Mouse (Mus musculus) stomach, embryonic 16.5 days (tissue): Measurements from ENCODE around the gene Glis3. TPM values are rescaled to one million over a fixed set of nuclear protein-coding genes. Genes with fewer than 3 reads are reported as not detected.

Experiments
- ATAC-seq: fragments of 200-750 bp; cut with Nextera tagmentation; 2 replicates; pipeline ENCODE4 v1.8.0; 2017; ENCODE audit warnings: moderate number of reproducible peaks, moderate TSS enrichment; ENCODE audit not compliant: insufficient read depth, low FRiP score
- H3K27ac ChIP-seq: fragments of 300-500 bp; sonication (generic); 2 replicates; pipeline ENCODE4 v1.5.1; 2014; ENCODE audit warnings: low read length
- H3K27me3 ChIP-seq: fragments of 300-500 bp; sonication (generic); 2 replicates; pipeline ENCODE4 v1.6.1; 2014; ENCODE audit warnings: low read length, control low read depth, mixed read lengths; ENCODE audit not compliant: control insufficient read depth, insufficient read depth
- H3K36me3 ChIP-seq: fragments of 300-500 bp; sonication (generic); 2 replicates; pipeline ENCODE4 v1.6.1; 2014; ENCODE audit warnings: low read length; ENCODE audit not compliant: control insufficient read depth, insufficient read depth
- H3K4me1 ChIP-seq: fragments of 300-500 bp; sonication (generic); 2 replicates; pipeline ENCODE4 v1.6.1; 2014; ENCODE audit warnings: low read length, control low read depth, mixed read lengths; ENCODE audit not compliant: control insufficient read depth, insufficient read depth
- H3K4me2 ChIP-seq: fragments of 300-500 bp; sonication (generic); 2 replicates; pipeline ENCODE4 v1.6.1; 2014; ENCODE audit warnings: low read depth, low read length, mixed read lengths
- H3K4me3 ChIP-seq: fragments of 300-500 bp; sonication (generic); replicated peaks from 2 replicates; pipeline ENCODE4 v1.5.1; 2014; ENCODE audit warnings: mild to moderate bottlenecking, low read length
- H3K9ac ChIP-seq: fragments of 300-500 bp; sonication (generic); 2 replicates; pipeline ENCODE4 v1.6.1; 2014; ENCODE audit warnings: low read length
- H3K9me3 ChIP-seq: fragments of 300-500 bp; sonication (generic); replicated peaks from 2 replicates; pipeline ENCODE4 v1.6.1; 2016; ENCODE audit warnings: low read length, control low read depth; ENCODE audit not compliant: control insufficient read depth
- WGBS: fragments of 180-500 bp; shearing (Covaris S2); extraction: QIAGEN DNeasy Blood & Tissue Kit; methylation state at CpG from one replicate; pipeline ENCODE4 v1.1.7; 2014; 5-methylcytosine and 5-hydroxymethylcytosine counted together
- polyA plus RNA-seq: library from polyadenylated mRNA; unstranded; fragments of >200 nt; fragmentation: Nextera tagmentation; extraction: Ambion mirVana; gene quantifications from 2 replicates; pipeline ENCODE4 v1.2.1, GENCODE M21; 2015

The Glis3 gene
- polyA plus RNA-seq, 1 experiment from 2014 or later, result 2.4 TPM

DNA sequence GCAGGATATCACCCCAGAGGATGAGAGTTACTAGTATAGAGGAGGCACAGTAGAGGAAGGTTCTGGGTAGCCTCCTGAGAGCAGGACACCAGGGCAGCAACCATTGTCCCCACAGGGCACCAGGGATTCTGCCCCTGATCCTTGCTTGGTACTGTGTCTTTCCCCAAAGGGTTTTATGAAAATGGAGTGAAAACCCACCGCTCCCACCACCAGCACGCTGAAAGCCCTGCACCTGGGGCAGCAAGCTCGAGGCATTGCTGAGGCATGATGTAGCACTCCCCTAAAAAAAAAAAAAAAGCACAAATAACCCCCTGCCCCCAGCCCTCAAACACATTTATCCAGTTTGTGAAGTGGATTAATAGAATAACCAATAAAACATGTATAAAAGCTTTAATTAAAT is 421.4 kb downstream of the Glis3 start:
- Histone ChIP-seq H3K27me3 (no peaks in the 10 kb centered on the region), H3K4me1 (no peaks in the 10 kb centered on the region), H3K9ac (no peak overlapping the region), H3K9me3 (no peaks in the 10 kb centered on the region), H3K36me3 (no peaks in the 10 kb centered on the region), H3K27ac (no peak overlapping the region), H3K4me2 (no peak overlapping the region), H3K4me3 (no peak overlapping the region)
- no peak for ATAC-seq
- WGBS, result 78% methylated on average over 3 of the region's 3 CpGs

DNA sequence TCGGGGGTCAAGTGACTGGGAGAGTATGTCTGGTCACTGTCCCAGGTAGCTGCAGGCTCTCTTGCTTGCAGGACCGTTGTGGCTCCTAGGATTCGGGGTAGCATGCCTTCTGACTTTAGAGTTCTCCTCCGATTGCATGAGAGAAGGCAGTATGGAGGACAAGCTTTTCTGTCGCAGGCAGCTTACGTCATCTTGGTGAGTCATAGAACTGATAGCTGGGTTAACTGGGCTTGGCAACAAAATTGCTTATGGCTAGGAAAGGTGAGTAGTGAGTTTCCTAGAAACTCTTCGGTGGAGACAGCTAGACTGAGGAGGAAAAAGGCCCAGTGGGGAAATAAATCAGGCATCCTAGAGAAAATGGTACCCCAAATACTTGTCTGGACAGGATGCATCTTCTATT is 432.5 kb downstream of the Glis3 start:
- Histone ChIP-seq H3K36me3 (no peaks in the 10 kb centered on the region), H3K27ac (no peak overlapping the region), H3K9me3 (no peaks in the 10 kb centered on the region), H3K4me2 (no peak overlapping the region), H3K4me3 (no peak overlapping the region), H3K9ac (no peak overlapping the region), H3K4me1 (no peaks in the 10 kb centered on the region), H3K27me3 (no peaks in the 10 kb centered on the region)
- 81% methylated on average over 7 of the region's 7 CpGs for WGBS
- ATAC-seq, result no peak

DNA sequence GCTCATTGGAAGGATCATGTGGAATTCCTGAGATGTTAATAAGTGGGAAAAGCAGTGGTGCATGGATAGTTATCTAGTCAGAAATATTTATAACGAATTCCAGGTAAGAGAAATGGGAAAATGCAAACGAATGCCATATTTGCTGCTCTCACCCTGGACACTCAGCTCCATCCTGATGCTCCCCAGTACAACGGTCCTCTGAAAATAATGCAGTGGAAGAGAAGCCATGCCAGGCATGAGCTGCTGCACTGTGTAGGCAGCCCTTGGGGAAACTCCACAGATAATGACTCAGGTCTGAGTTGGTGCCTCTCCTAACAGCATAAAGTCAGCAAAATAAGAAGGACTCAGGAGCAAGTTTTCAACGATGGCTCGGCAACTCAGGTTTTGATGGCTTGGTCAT is 433.7 kb downstream of the Glis3 start:
- H3K27ac ChIP-seq, result no peak overlapping the region
- no peak overlapping the region for H3K4me2 ChIP-seq
- no peaks in the 10 kb centered on the region for H3K4me1 ChIP-seq
- H3K36me3 ChIP-seq, result no peaks in the 10 kb centered on the region
- no peak overlapping the region for H3K9ac ChIP-seq
- no peak overlapping the region for H3K4me3 ChIP-seq
- no peak for ATAC-seq
- H3K27me3 ChIP-seq, result no peaks in the 10 kb centered on the region
- 78% methylated on average over 5 of the region's 5 CpGs for WGBS
- H3K9me3 ChIP-seq, result no peaks in the 10 kb centered on the region

DNA sequence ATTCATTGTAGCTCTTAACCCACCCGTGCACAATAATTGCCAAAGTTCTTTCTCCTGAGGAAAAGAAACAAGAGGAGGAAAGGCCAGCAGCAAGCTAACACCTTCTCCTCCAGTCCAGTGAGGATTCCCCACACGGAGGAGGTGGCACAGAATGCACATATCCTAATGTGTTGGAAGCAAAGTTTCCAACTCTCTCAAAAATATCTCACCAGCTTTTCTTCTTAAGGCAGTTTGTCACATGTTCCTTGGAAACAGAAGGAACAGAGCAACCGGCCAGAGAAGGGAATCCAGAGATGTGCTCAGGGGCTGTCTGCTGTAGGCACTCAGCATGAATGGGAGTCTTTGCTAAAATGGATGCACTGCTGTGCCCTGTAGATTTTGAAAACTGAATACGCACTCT is 441.8 kb downstream of the Glis3 start:
- Histone ChIP-seq H3K36me3 (no peaks in the 10 kb centered on the region), H3K4me2 (no peak overlapping the region), H3K9me3 (no peaks in the 10 kb centered on the region), H3K4me3 (no peak overlapping the region), H3K27ac (no peak overlapping the region), H3K4me1 (no peaks in the 10 kb centered on the region), H3K27me3 (no peaks in the 10 kb centered on the region), H3K9ac (no peak overlapping the region)
- ATAC-seq, result no peak
- 80% methylated on average over 4 of the region's 4 CpGs for WGBS

DNA sequence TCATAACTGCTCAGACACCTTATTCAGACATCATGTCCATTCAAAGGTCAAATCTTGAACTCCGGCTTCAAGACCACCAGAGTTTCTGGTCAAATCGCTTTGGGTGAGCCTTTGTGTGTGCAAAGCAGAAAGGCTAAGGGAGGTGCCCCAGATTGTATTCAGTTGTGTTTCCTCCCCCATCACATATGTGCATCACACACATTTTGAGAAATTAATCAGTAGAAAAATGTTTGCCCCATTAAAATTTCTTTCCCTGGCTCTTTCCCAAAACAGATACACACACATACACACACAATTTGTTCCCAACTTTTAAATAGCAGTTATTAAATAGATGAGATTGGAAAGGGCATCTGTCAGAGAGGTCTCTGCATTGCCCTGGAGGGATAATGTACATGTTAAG is 442.3 kb downstream of the Glis3 start:
- no peaks in the 10 kb centered on the region for H3K27me3 ChIP-seq
- H3K36me3 ChIP-seq, result no peaks in the 10 kb centered on the region
- no peak for ATAC-seq
- no peak overlapping the region for H3K9ac ChIP-seq
- H3K4me1 ChIP-seq, result no peaks in the 10 kb centered on the region
- H3K4me3 ChIP-seq, result no peak overlapping the region
- H3K9me3 ChIP-seq, result no peaks in the 10 kb centered on the region
- H3K4me2 ChIP-seq, result no peak overlapping the region
- WGBS, result 93% methylated on average over 2 of the region's 2 CpGs
- H3K27ac ChIP-seq, result no peak overlapping the region

GRCm38 (mm10) chr19:28235571-28235970 is 444.3 kb downstream of the Glis3 start:
- WGBS, result 63% methylated on average over 5 of the region's 5 CpGs
- no peak overlapping the region for H3K9ac ChIP-seq
- no peaks in the 10 kb centered on the region for H3K4me1 ChIP-seq
- no peak overlapping the region for H3K4me2 ChIP-seq
- no peaks in the 10 kb centered on the region for H3K36me3 ChIP-seq
- no peaks in the 10 kb centered on the region for H3K9me3 ChIP-seq
- ATAC-seq, result no peak
- no peaks in the 10 kb centered on the region for H3K27me3 ChIP-seq
- H3K4me3 ChIP-seq, result no peak overlapping the region
- H3K27ac ChIP-seq, result no peak overlapping the region

GRCm38 (mm10) chr19:28235096-28235495 is 444.8 kb downstream of the Glis3 start:
- no peaks in the 10 kb centered on the region for H3K4me1 ChIP-seq
- no peak overlapping the region for H3K27ac ChIP-seq
- 90% methylated on average over 9 of the region's 9 CpGs for WGBS
- no peak for ATAC-seq
- H3K4me2 ChIP-seq, result no peak overlapping the region
- no peaks in the 10 kb centered on the region for H3K9me3 ChIP-seq
- H3K9ac ChIP-seq, result no peak overlapping the region
- H3K27me3 ChIP-seq, result no peaks in the 10 kb centered on the region
- no peaks in the 10 kb centered on the region for H3K36me3 ChIP-seq
- no peak overlapping the region for H3K4me3 ChIP-seq

- 94% methylated on average over 2 of the region's 2 CpGs for WGBS
- H3K36me3 ChIP-seq, result no peaks in the 10 kb centered on the region
- no peaks in the 10 kb centered on the region for H3K4me1 ChIP-seq
- H3K27me3 ChIP-seq, result no peaks in the 10 kb centered on the region
- H3K4me3 ChIP-seq, result no peak overlapping the region
- no peaks in the 10 kb centered on the region for H3K9me3 ChIP-seq
- ATAC-seq, result no peak
- no peak overlapping the region for H3K27ac ChIP-seq
- no peak overlapping the region for H3K4me2 ChIP-seq
- no peak overlapping the region for H3K9ac ChIP-seq
These were observed 445.2 kb downstream of the Glis3 start for GRCm38 (mm10) chr19:28234676-28235075.

DNA sequence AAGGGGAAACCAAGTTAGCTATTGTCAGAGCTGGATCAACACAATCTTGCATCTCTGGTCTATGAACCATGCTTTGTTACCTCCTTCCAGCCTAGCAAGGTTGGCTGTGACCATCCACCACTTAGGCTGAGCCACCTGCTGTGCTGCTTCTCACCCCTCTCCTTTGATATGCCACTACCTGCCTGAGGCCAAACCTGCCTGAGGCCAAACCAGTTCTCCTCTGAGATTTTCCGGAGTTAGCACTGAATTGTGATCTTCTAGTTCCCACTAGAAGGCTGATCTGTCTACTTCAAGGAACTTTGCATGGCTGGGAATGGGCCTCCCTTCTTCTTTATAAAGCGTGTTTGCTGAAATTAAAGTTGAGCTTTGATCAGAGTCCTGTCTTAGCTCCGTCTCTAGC is 448.4 kb downstream of the Glis3 start:
- Histone ChIP-seq H3K27ac (no peak overlapping the region), H3K36me3 (no peaks in the 10 kb centered on the region), H3K4me1 (no peaks in the 10 kb centered on the region), H3K27me3 (no peaks in the 10 kb centered on the region), H3K9me3 (no peaks in the 10 kb centered on the region), H3K9ac (no peak overlapping the region), H3K4me3 (no peak overlapping the region), H3K4me2 (no peak overlapping the region)
- WGBS, result 56% methylated on average over 3 of the region's 3 CpGs
- no peak for ATAC-seq

DNA sequence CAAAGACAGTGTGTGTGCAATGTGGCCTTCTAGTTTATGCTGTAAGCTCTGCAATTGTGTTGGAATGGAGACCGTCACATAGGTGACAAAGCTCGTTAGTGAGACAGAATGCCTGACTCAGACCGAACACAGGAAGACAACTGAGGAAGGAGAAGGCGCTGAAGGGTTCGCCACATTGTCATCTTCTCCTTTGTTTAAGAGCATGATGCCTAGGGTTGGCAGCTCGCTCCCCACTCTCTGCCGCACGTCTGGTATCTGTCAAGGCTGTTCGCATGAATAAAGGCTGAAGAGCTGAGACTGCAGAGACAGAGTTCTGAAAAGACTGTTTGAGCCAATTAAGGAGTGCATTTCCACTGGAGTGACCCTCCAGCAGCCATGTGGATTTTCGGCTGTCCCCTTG is 452.4 kb downstream of the Glis3 start:
- WGBS, result 72% methylated on average over 10 of the region's 10 CpGs
- H3K9ac ChIP-seq, result no peak overlapping the region
- no peaks in the 10 kb centered on the region for H3K36me3 ChIP-seq
- no peaks in the 10 kb centered on the region for H3K9me3 ChIP-seq
- ATAC-seq, result no peak
- H3K4me2 ChIP-seq, result no peak overlapping the region
- no peak overlapping the region for H3K4me3 ChIP-seq
- H3K27me3 ChIP-seq, result no peaks in the 10 kb centered on the region
- no peaks in the 10 kb centered on the region for H3K4me1 ChIP-seq
- no peak overlapping the region for H3K27ac ChIP-seq
